In genomic region chr6:142962476-142962875, GRCm38 (mm10) we compare ENCODE assay signal across 10 mouse cellular contexts. TPM values are rescaled to one million over a fixed set of nuclear protein-coding genes. Genes with fewer than 3 reads are reported as not detected.
DNase-seq lines count a peak whose midpoint lies in the region; ATAC-seq and TF ChIP-seq lines count a peak whose summit lies in the region.
"Had no signal": no experiment of that assay in that cellular context is flagged by ENCODE, and none has a peak within 500 bp of the region (broad histone marks: within the 10 kb centered on the region; RNA-seq: fewer than 3 reads in every experiment).

No protein-coding gene starts in this region.

- no peak for TF ChIP-seq CTCF in hindbrain, postnatal 0 days (IDR thresholded peaks at IDR 0.05; ENCODE audit: low read depth)

- peak overlapping the region; percentile 11; the same call in 1 of the 2 replicates for H3K4me3 ChIP-seq in heart, embryonic 11.5 days (ENCODE audit: low read depth, low read length)
- H3K4me3 ChIP-seq in hindbrain, postnatal 0 days (ENCODE audit: low read length), result peak overlapping the region; percentile 70

- WGBS in heart, embryonic 11.5 days (ENCODE audit: insufficient replicate concordance), result 65% methylated on average over 10 of the region's 10 CpGs
- 64% methylated on average over 10 of the region's 10 CpGs for WGBS in hindbrain, postnatal 0 days

- peak overlapping the region; percentile 97 for H3K4me2 ChIP-seq in heart, embryonic 11.5 days
- H3K4me2 ChIP-seq in hindbrain, postnatal 0 days (ENCODE audit: low read depth, low read length), result peak overlapping the region; percentile 86

- H3K9me3 ChIP-seq in heart, embryonic 11.5 days (replicated peaks; ENCODE audit: control insufficient read depth, low read length), result peaks cover 2% of the 10 kb centered on the region; the same call in 1 of the 2 replicates
- no peaks in the 10 kb centered on the region for H3K9me3 ChIP-seq in hindbrain, postnatal 0 days (ENCODE audit: low read length)
- H3K9me3 ChIP-seq: liver, embryonic 12.5 days had no signal

- no peak overlapping the region for H3K27ac ChIP-seq in heart, embryonic 11.5 days (ENCODE audit: low read depth, low read length)
- no peak overlapping the region for H3K27ac ChIP-seq in hindbrain, postnatal 0 days
- H3K27ac ChIP-seq: liver, embryonic 12.5 days had no signal

- 0 out of 2 replicates have a peak, but pooled peaks cover 5% of the 10 kb centered on the region for H3K4me1 ChIP-seq in heart, embryonic 11.5 days (ENCODE audit: control insufficient read depth, insufficient read depth, low read length)
- H3K4me1 ChIP-seq in hindbrain, postnatal 0 days (ENCODE audit: insufficient read depth, low read length), result peaks cover 9% of the 10 kb centered on the region

- ATAC-seq in heart, embryonic 11.5 days (replicated peaks; ENCODE audit: insufficient number of reproducible peaks, low FRiP score, low TSS enrichment), result no peak
- no peak for ATAC-seq in hindbrain, postnatal 0 days
- ATAC-seq: liver, embryonic 12.5 days had no signal

- H3K36me3 ChIP-seq in heart, embryonic 11.5 days (ENCODE audit: control insufficient read depth, insufficient read depth, low read length), result no peaks in the 10 kb centered on the region
- H3K36me3 ChIP-seq in hindbrain, postnatal 0 days (ENCODE audit: insufficient read depth, low read length), result no peaks in the 10 kb centered on the region
- H3K36me3 ChIP-seq: liver, embryonic 12.5 days had no signal

- DNase-seq in heart, adult 18-20 months, result no peak
- peak; percentile 45 for DNase-seq in retina, embryonic 14.5 days (ENCODE audit: low spot score)
- no peak for DNase-seq in retina, postnatal 1 day
- no peak for DNase-seq in hindbrain, postnatal 0 days (ENCODE audit: low spot score)
- DNase-seq in thymus, postnatal 25 days, result peak; percentile 66
- DNase-seq in urinary bladder, postnatal 10 days (ENCODE audit: low spot score), result no peak
- DNase-seq in gastrocnemius, adult 8-10 months (ENCODE audit: low spot score in 2 of 2), result no peak

- H3K27me3 ChIP-seq in heart, embryonic 11.5 days (ENCODE audit: control insufficient read depth, insufficient read depth, low read length), result peaks cover 11% of the 10 kb centered on the region
- H3K27me3 ChIP-seq in hindbrain, postnatal 0 days (ENCODE audit: insufficient read depth, low read length), result no peaks in the 10 kb centered on the region
- H3K27me3 ChIP-seq: CH12.LX had no signal

- H3K9ac ChIP-seq in heart, embryonic 11.5 days (ENCODE audit: low read depth, low read length), result no peak overlapping the region
- H3K9ac ChIP-seq in hindbrain, postnatal 0 days (replicated peaks; ENCODE audit: low read length), result 0 out of 2 replicates have a peak overlapping the region, but pooled peaks have one; percentile 86
- H3K9ac ChIP-seq: liver, embryonic 12.5 days had no signal

RNA-seq across cellular contexts. Expression of gene St8sia1, which starts 1.8 kb away (rescaled TPM):
- 3.6 and 5.2 TPM in 2 replicates for polyA plus RNA-seq in heart, embryonic 11.5 days (2014; fragmentation: Nextera tagmentation; extraction: Ambion mirVana)
- under 1 TPM; 0.10 to 0.57 TPM for total RNA-seq in heart, adult 18-20 months (2021)
- total RNA-seq in hindbrain, postnatal 0 days (2014; rRNA removed), result 14.8 and 18.0 TPM in 2 replicates
- polyA plus RNA-seq in hindbrain, postnatal 0 days (2015; fragmentation: Nextera tagmentation; extraction: Ambion mirVana), result 3.2 and 3.7 TPM in 2 replicates
- under 1 TPM; 0.08 to 0.19 (median 0.13) TPM for total RNA-seq in gastrocnemius, adult 8-10 months (2022)

Comparison
In these comparisons a context has a peak if more than half of its experiments do, and no peak if none do; other contexts are left out.
1. DNase-seq: peak in retina, embryonic 14.5 days (single experiment) and thymus, postnatal 25 days (single experiment); none in heart, adult 18-20 months (0 of 2), retina, postnatal 1 day (single experiment), hindbrain, postnatal 0 days (single experiment), urinary bladder, postnatal 10 days (single experiment) and gastrocnemius, adult 8-10 months (0 of 2).
2. RNA of gene St8sia1, which starts 1.8 kb away (total RNA-seq): 14.8 to 18.0 TPM in hindbrain, postnatal 0 days; 0.10 to 0.57 TPM in heart, adult 18-20 months and 0.08 to 0.19 TPM in gastrocnemius, adult 8-10 months; every median in the first group is over 10 times any median in the second.